Mouse (Mus musculus) gastrocnemius, postnatal 36 days (tissue): ENCODE data around the gene Shmt2. TPM values are rescaled to one million over a fixed set of nuclear protein-coding genes. Genes with fewer than 3 reads are reported as not detected.

ENCODE experiments used
- DNase-seq, 2 experiments: peaks; one replicate each; pipeline ENCODE4 v3.0.0; 2022
- intact Hi-C: fragments of 180-260 bp; cut with DNase I; formaldehyde crosslinking; loops from one replicate; pipeline ENCODE4 v1.15.1; 2025
- long read RNA-seq, 2 experiments: library from polyadenylated mRNA; stranded (forward); transcript quantifications; one replicate each; pipeline ENCODE4 v2.0.0; 2021
- total RNA-seq, 2 experiments: library from RNA; stranded (reverse); gene quantifications; 2 replicates each; pipeline ENCODE4 v1.2.3; 2021

The Shmt2 gene
- total RNA-seq, result 10 to 100 TPM; 23.4 to 26.4 TPM
- long read RNA-seq, experiment 1, transcript Shmt2-206 (12 exons, 2,238 nt), result minor isoform, 5 of 21 reads
- long read RNA-seq, experiment 1, transcript Shmt2-201 (12 exons, 2,289 nt), result major isoform, 13 of 21 reads
- long read RNA-seq, experiment 1, partial matches to known transcripts, result 1 of 21 reads
- long read RNA-seq, experiment 1, other reads (novel, unspliced or antisense), result 2 of 21 reads
- long read RNA-seq, experiment 2, transcript Shmt2-206 (12 exons, 2,238 nt), result minor isoform, 5 of 29 reads
- long read RNA-seq, experiment 2, transcript Shmt2-201 (12 exons, 2,289 nt), result major isoform, 16 of 29 reads
- long read RNA-seq, experiment 2, partial matches to known transcripts, result 2 of 29 reads
- long read RNA-seq, experiment 2, other reads (novel, unspliced or antisense), result 6 of 29 reads

GRCm38 (mm10) chr10:127522088-127522581, at the start of gene Shmt2:
Gene Shmt2, minus strand, starts transcription at chr10:127522444.
- intact Hi-C loops, result no loop called here
- DNase-seq, result peak; percentile 68 to 69

GRCm38 (mm10) chr10:127570937-127571641, 48.8 kb upstream of the Shmt2 start:
- intact Hi-C loops, result no loop called here

GRCm38 (mm10) chr10:127570384-127570783, 48.1 kb upstream of the Shmt2 start:
- no peak for DNase-seq
- intact Hi-C loops, result no loop called here

More at GRCm38 (mm10) chr10:127570937-127571641, 48.8 kb upstream of the Shmt2 start:
- DNase-seq, result no peak

- DNase-seq, result peak; percentile 47 to 71
- intact Hi-C loops, result no loop called here
These were observed 47.2 kb upstream of the Shmt2 start for GRCm38 (mm10) chr10:127569450-127569849.

- DNase-seq, result no peak
- intact Hi-C loops, result no loop called here
These were observed 44.5 kb upstream of the Shmt2 start for GRCm38 (mm10) chr10:127566553-127567326.

- DNase-seq, result no peak
- intact Hi-C loops, result no loop called here
These were observed 42.1 kb upstream of the Shmt2 start for GRCm38 (mm10) chr10:127564301-127564700.

- DNase-seq, result no peak
- intact Hi-C loops, result no loop called here
These were observed 41.6 kb upstream of the Shmt2 start for GRCm38 (mm10) chr10:127563840-127564239.

GRCm38 (mm10) chr10:127561145-127561544, 38.9 kb upstream of the Shmt2 start:
- intact Hi-C loops, result no loop called here
- no peak for DNase-seq

- DNase-seq, result no peak
- intact Hi-C loops, result no loop called here
These were observed 35.2 kb upstream of the Shmt2 start for GRCm38 (mm10) chr10:127557397-127557796.

- intact Hi-C loops, result no loop called here
- DNase-seq, result no peak
These were observed 33.5 kb upstream of the Shmt2 start for GRCm38 (mm10) chr10:127555703-127556102.

- no peak for DNase-seq
- intact Hi-C loops, result no loop called here
These were observed 27.6 kb upstream of the Shmt2 start for GRCm38 (mm10) chr10:127549892-127550291.

GRCm38 (mm10) chr10:127548236-127548635, 26.0 kb upstream of the Shmt2 start:
- DNase-seq, result no peak
- intact Hi-C loops, result no loop called here

- no peak for DNase-seq
- intact Hi-C loops, result no loop called here
These were observed 24.3 kb upstream of the Shmt2 start for GRCm38 (mm10) chr10:127546505-127546904.

- no peak for DNase-seq
- intact Hi-C loops, result no loop called here
These were observed 22.1 kb upstream of the Shmt2 start for GRCm38 (mm10) chr10:127544375-127544774.

GRCm38 (mm10) chr10:127543916-127544315, 21.7 kb upstream of the Shmt2 start:
- no peak for DNase-seq
- intact Hi-C loops, result no loop called here

- DNase-seq, result no peak
- intact Hi-C loops, result no loop called here
These were observed 20.5 kb upstream of the Shmt2 start for GRCm38 (mm10) chr10:127542720-127543119.

GRCm38 (mm10) chr10:127542084-127542483, 19.8 kb upstream of the Shmt2 start:
- intact Hi-C loops, result no loop called here

GRCm38 (mm10) chr10:127541510-127541909, 19.3 kb upstream of the Shmt2 start:
- DNase-seq, result no peak

More at GRCm38 (mm10) chr10:127542084-127542483, 19.8 kb upstream of the Shmt2 start:
- DNase-seq, result no peak

GRCm38 (mm10) chr10:127537854-127538583, 15.8 kb upstream of the Shmt2 start:
- peak; percentile 72 to 78 for DNase-seq
- intact Hi-C loops, result loop anchor here (2.0 kb wide), 1 partner anchor 57 kb away; no protein-coding TSS in a partner anchor

More at GRCm38 (mm10) chr10:127541510-127541909, 19.3 kb upstream of the Shmt2 start:
- intact Hi-C loops, result no loop called here
